Mouse (Mus musculus): ENCODE measurements around the gene Gm37240. TPM values are rescaled to one million over a fixed set of nuclear protein-coding genes. Genes with fewer than 3 reads are reported as not detected.

Gm37240 gene
- polyA plus RNA-seq, 1 experiment = 0.77 TPM

DNA sequence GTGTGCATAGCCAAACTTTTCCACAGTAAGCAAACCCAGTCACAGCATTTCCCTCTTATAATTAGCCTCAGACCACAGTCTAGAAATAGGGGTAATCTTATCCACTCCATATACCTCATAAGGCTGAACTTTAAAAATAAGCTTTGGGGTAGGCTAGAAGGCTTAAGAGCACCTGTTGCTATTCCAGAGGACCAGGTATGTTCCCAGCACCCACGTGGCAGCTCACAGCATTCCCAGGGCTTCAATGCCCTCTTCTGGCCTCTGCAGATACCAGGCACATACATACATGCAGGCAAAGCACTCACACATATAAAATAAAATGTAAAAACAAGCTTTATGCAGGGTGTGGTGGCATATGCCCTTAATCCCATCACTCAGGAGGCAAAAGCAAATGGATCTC, 53.7 kb downstream of the Gm37240 start:
- DNase-seq = no peak
- no peak overlapping the region for H3K4me3 ChIP-seq (replicated peaks; ENCODE audit: insufficient read depth, low read depth, low read length)
- 80% methylated on average over 1 of the region's 1 CpGs for WGBS
- no peak overlapping the region for H3K27ac ChIP-seq (ENCODE audit: insufficient read depth, low read length)
- TF ChIP-seq POLR2A (IDR thresholded peaks at IDR 0.05; ENCODE audit: borderline replicate concordance, insufficient read depth, low read length) = no peak
- TF ChIP-seq CTCF (IDR thresholded peaks at IDR 0.05; ENCODE audit: borderline replicate concordance, insufficient read depth, low read depth, low read length) = no peak
- H3K27me3 ChIP-seq (ENCODE audit: control insufficient read depth, insufficient read depth, low read length) = no peaks in the 10 kb centered on the region
- peaks cover 2% of the 10 kb centered on the region; the same call in 1 of the 2 replicates for H3K4me1 ChIP-seq (ENCODE audit: control insufficient read depth, insufficient read depth, low read length)

DNA sequence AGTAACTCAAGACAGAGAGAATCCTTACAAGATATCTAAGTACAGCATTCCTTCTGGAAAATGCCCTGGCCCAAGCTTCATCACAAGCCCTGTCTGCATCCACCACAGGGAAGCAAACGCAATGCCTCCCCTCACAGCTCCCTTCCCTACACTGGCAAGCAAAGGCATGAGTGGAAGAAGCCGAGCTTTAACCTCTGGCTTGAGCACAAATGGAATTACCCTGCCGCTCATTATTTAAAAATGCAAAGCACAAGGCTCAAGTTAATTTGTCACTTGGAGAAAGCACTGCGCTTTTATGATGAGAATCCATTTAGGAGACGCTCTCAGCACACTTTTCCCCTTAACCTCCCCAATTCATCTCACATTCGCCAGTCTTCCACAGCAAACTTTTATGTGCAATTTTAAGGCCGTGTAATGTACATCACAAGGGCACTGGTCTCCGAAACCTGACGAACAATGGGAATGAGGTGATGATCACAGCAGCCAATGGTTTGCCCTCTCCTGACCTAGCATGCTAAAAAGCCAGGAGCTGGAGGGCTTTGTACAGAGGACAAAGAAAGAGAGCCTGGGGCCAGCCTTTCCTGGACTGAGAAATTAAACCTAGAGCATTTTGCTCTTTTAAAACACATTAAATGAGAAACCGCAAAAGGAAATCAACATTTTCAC, 54.7 kb downstream of the Gm37240 start:
- Histone ChIP-seq H3K27me3 (ENCODE audit: control insufficient read depth, insufficient read depth, low read length) (no peaks in the 10 kb centered on the region), H3K27ac (ENCODE audit: insufficient read depth, low read length) (no peak overlapping the region), H3K4me1 (ENCODE audit: control insufficient read depth, insufficient read depth, low read length) (peaks cover 2% of the 10 kb centered on the region; the same call in 1 of the 2 replicates), H3K4me3 (replicated peaks; ENCODE audit: insufficient read depth, low read depth, low read length) (no peak overlapping the region)
- WGBS = 78% methylated on average over 10 of the region's 10 CpGs
- no peak for DNase-seq
- TF ChIP-seq POLR2A (IDR thresholded peaks at IDR 0.05; ENCODE audit: borderline replicate concordance, insufficient read depth, low read length) = no peak
- no peak for TF ChIP-seq CTCF (IDR thresholded peaks at IDR 0.05; ENCODE audit: borderline replicate concordance, insufficient read depth, low read depth, low read length)

DNA sequence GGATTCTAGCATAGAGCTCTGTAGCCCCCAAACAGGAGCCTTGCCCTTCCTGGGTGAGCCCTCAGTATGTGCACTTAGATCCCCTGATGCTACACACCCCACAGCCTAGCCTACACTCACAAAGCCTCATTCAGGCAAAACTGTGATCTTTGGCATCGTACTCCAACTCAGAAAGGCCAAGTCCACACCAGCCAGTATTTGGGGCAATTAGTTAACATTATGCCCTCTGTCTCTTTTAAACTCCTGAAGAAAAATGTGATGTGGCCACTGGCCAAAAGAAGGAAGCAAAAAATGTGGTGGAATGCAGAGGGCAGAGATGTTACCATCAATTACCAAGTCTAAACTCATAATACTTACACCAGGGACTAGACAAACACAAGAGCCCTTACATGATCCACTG, 55.5 kb downstream of the Gm37240 start:
- WGBS = 86% methylated on average over 1 of the region's 1 CpGs
- no peak overlapping the region for H3K27ac ChIP-seq (ENCODE audit: insufficient read depth, low read length)

DNA sequence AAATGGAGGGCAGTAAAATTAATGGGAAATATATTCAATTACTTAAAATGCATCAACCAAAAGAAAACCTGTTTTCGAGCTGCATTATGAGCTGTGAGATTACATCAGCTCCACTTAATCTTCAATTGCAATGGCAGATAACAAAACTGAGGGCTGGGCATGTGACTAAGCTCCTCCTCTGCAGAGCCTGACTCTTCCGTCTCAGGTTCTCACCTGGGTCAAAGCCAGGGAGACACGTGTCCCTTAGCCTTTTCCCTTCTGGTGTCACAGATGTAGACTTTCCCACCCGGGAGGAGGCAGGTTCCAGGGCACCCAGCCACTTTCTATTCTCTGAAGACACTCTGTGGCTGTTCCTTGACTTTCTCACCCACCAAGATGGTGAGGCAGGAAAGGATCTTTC, 58.3 kb downstream of the Gm37240 start:
- peak in 1 of 2 experiments; percentile 25 for DNase-seq
- peaks cover 2% of the 10 kb centered on the region; the same call in 1 of the 2 replicates for H3K4me1 ChIP-seq (ENCODE audit: control insufficient read depth, insufficient read depth, low read length)
- no peak overlapping the region for H3K27ac ChIP-seq (ENCODE audit: insufficient read depth, low read length)
- H3K4me3 ChIP-seq (replicated peaks; ENCODE audit: insufficient read depth, low read depth, low read length) = no peak overlapping the region
- 27% methylated on average over 4 of the region's 4 CpGs for WGBS
- no peaks in the 10 kb centered on the region for H3K27me3 ChIP-seq (ENCODE audit: control insufficient read depth, insufficient read depth, low read length)
- TF ChIP-seq CTCF (IDR thresholded peaks at IDR 0.05; ENCODE audit: borderline replicate concordance, insufficient read depth, low read depth, low read length) = no peak
- TF ChIP-seq POLR2A (IDR thresholded peaks at IDR 0.05; ENCODE audit: borderline replicate concordance, insufficient read depth, low read length) = no peak

More for the DNA sequence above, 55.5 kb downstream of the Gm37240 start:
- DNase-seq = no peak
- TF ChIP-seq POLR2A (IDR thresholded peaks at IDR 0.05; ENCODE audit: borderline replicate concordance, insufficient read depth, low read length) = no peak
- TF ChIP-seq CTCF (IDR thresholded peaks at IDR 0.05; ENCODE audit: borderline replicate concordance, insufficient read depth, low read depth, low read length) = no peak
- Histone ChIP-seq H3K27me3 (ENCODE audit: control insufficient read depth, insufficient read depth, low read length) (no peaks in the 10 kb centered on the region), H3K4me1 (ENCODE audit: control insufficient read depth, insufficient read depth, low read length) (peaks cover 2% of the 10 kb centered on the region; the same call in 1 of the 2 replicates), H3K4me3 (replicated peaks; ENCODE audit: insufficient read depth, low read depth, low read length) (no peak overlapping the region)

DNA sequence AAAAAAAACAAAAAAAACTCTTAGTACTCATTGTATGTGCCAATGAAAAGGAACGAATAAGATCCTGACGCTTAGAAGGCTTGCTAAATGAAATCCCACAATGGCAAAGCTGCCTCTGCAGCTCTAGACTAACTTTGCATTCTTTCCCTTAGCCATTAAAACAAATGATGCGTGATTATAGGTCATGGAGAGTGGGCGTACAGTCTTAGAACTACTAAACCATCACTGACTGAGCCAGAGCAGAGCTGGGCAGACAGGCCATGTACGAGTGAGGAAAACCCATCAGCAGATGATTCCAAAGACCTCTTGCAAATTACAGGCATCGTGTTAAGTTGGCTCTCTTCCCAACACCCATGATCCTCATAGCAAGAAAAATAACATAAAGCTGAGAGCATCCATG, 59.5 kb downstream of the Gm37240 start:
- Histone ChIP-seq H3K27me3 (ENCODE audit: control insufficient read depth, insufficient read depth, low read length) (no peaks in the 10 kb centered on the region), H3K4me1 (ENCODE audit: control insufficient read depth, insufficient read depth, low read length) (peaks cover 2% of the 10 kb centered on the region; the same call in 1 of the 2 replicates), H3K27ac (ENCODE audit: insufficient read depth, low read length) (no peak overlapping the region), H3K4me3 (replicated peaks; ENCODE audit: insufficient read depth, low read depth, low read length) (no peak overlapping the region)
- TF ChIP-seq POLR2A (IDR thresholded peaks at IDR 0.05; ENCODE audit: borderline replicate concordance, insufficient read depth, low read length) (no peak), CTCF (IDR thresholded peaks at IDR 0.05; ENCODE audit: borderline replicate concordance, insufficient read depth, low read depth, low read length) (no peak)
- no peak for DNase-seq
- 69% methylated on average over 6 of the region's 6 CpGs for WGBS

DNA sequence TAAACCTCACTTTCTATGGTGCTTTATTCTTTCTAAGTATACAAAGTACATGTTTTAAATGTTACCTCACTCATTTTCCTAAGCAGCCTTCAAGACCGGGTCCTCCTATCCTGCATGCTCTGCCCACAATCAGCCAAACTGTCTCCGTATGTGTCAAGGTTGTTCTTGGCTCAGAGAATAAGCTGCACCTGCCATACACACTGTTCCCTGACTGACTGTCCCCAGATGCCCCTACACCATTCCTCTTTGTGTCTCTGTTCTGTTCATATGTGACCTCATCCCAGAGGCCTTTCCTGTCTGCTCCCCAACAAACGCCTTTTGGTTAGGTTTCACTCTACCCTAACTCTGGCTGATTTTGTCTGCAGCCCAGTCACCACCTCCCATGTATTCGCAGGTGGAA, 60.0 kb downstream of the Gm37240 start:
- H3K4me3 ChIP-seq (replicated peaks; ENCODE audit: insufficient read depth, low read depth, low read length) = no peak overlapping the region
- no peak for TF ChIP-seq POLR2A (IDR thresholded peaks at IDR 0.05; ENCODE audit: borderline replicate concordance, insufficient read depth, low read length)
- TF ChIP-seq CTCF (IDR thresholded peaks at IDR 0.05; ENCODE audit: borderline replicate concordance, insufficient read depth, low read depth, low read length) = no peak
- peaks cover 2% of the 10 kb centered on the region; the same call in 1 of the 2 replicates for H3K4me1 ChIP-seq (ENCODE audit: control insufficient read depth, insufficient read depth, low read length)
- no peak overlapping the region for H3K27ac ChIP-seq (ENCODE audit: insufficient read depth, low read length)
- H3K27me3 ChIP-seq (ENCODE audit: control insufficient read depth, insufficient read depth, low read length) = no peaks in the 10 kb centered on the region
- WGBS = 37% methylated on average over 4 of the region's 4 CpGs
- no peak for DNase-seq

DNA sequence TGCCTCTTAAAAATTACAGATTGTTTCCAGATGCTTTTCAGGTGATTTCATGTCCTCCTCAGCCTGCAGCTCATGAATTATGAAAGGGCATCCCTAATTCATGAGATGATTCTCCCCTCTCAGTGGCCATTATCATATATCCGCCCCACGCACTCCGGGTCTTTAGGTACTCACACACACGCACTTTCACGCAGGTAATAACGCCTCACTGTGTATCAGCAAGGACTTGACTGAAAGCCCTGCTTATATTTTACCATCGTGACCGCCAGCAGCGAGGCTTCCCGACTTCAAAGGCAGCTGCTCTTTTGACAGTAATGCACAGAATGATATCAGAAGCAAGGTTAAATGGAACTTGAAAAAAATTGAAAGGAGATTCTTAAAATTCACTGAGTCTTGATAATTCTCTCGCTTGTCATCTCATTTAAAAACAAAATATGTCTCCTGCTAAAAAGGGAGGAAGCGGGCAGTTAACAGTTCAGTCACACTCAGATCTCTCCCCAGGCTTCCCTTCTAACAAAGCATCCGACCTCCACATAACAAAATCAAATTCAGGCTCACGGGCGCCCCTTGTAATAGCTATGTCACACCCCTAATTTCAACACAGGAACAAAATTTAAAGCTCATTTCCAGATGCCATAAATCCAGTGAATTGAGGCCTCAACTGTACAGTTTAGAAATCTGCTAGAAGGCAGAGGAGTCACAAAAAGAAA, 66.3 kb downstream of the Gm37240 start:
- TF ChIP-seq CTCF (IDR thresholded peaks at IDR 0.05; ENCODE audit: borderline replicate concordance, insufficient read depth, low read depth, low read length) (no peak), POLR2A (IDR thresholded peaks at IDR 0.05; ENCODE audit: borderline replicate concordance, insufficient read depth, low read length) (no peak)
- Histone ChIP-seq H3K4me3 (replicated peaks; ENCODE audit: insufficient read depth, low read depth, low read length) (no peak overlapping the region), H3K27me3 (ENCODE audit: control insufficient read depth, insufficient read depth, low read length) (no peaks in the 10 kb centered on the region), H3K27ac (ENCODE audit: insufficient read depth, low read length) (no peak overlapping the region), H3K4me1 (ENCODE audit: control insufficient read depth, insufficient read depth, low read length) (no peaks in the 10 kb centered on the region)
- 76% methylated on average over 15 of the region's 15 CpGs for WGBS
- no peak for DNase-seq

DNA sequence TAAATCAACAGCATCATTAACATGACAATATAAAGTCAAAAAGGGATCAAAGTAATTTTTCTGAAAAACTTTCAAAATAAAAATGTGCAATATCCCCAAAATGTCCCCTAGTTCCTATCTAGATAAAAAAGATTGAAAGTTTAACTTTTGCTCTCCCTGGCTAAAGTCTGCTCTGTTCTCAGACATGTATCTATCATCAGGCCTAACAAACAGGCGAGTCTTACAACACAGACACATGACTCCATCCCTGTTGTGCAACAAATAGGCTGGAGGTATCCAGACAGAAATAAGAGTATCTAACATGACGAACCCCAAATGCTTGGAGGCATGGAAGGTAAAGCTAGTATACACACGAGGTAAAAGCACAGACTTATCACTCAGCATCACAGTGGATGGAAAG, 68.0 kb downstream of the Gm37240 start:
- no peak for DNase-seq
- H3K27ac ChIP-seq (ENCODE audit: insufficient read depth, low read length) = no peak overlapping the region
- H3K27me3 ChIP-seq (ENCODE audit: control insufficient read depth, insufficient read depth, low read length) = no peaks in the 10 kb centered on the region
- no peaks in the 10 kb centered on the region for H3K4me1 ChIP-seq (ENCODE audit: control insufficient read depth, insufficient read depth, low read length)
- H3K4me3 ChIP-seq (replicated peaks; ENCODE audit: insufficient read depth, low read depth, low read length) = no peak overlapping the region
- TF ChIP-seq CTCF (IDR thresholded peaks at IDR 0.05; ENCODE audit: borderline replicate concordance, insufficient read depth, low read depth, low read length) (no peak), POLR2A (IDR thresholded peaks at IDR 0.05; ENCODE audit: borderline replicate concordance, insufficient read depth, low read length) (no peak)
- WGBS = 77% methylated on average over 3 of the region's 3 CpGs
